Mouse (Mus musculus): ENCODE data around the gene Il10rb. TPM values are rescaled to one million over a fixed set of nuclear protein-coding genes. Genes with fewer than 3 reads are reported as not detected.
A peak's percentile ranks its signal among the peaks of the same experiment; 100 is the strongest.

Gene Il10rb
- polyA plus RNA-seq, 1 experiment from 2014 or later = 9.3 TPM

GRCm38 (mm10) chr16:91363483-91363882, 42.5 kb upstream of the Il10rb start:
- no peaks in the 10 kb centered on the region for H3K9me3 ChIP-seq (ENCODE audit: control insufficient read depth, low read length)
- H3K27ac ChIP-seq (replicated peaks; ENCODE audit: low read depth, low read length) = no peak overlapping the region
- H3K27me3 ChIP-seq (ENCODE audit: control insufficient read depth, insufficient read depth, low read length) = no peaks in the 10 kb centered on the region
- H3K9ac ChIP-seq (replicated peaks; ENCODE audit: low read length) = no peak overlapping the region
- ATAC-seq (ENCODE audit: low FRiP score, low TSS enrichment) (no peak), DNase-seq (peak; percentile 31)
- no peak overlapping the region for H3K4me3 ChIP-seq (replicated peaks; ENCODE audit: low read depth, low read length)
- H3K4me1 ChIP-seq (ENCODE audit: control insufficient read depth, insufficient read depth, low read length) = no peaks in the 10 kb centered on the region
- no peaks in the 10 kb centered on the region for H3K36me3 ChIP-seq (ENCODE audit: control insufficient read depth, insufficient read depth, low read length)
- 32% methylated on average over 3 of the region's 3 CpGs for WGBS
- H3K4me2 ChIP-seq (ENCODE audit: low read length) = no peak overlapping the region

GRCm38 (mm10) chr16:91366567-91366966, 39.4 kb upstream of the Il10rb start:
- no peaks in the 10 kb centered on the region for H3K27me3 ChIP-seq (ENCODE audit: control insufficient read depth, insufficient read depth, low read length)
- ATAC-seq (ENCODE audit: low FRiP score, low TSS enrichment) (no peak), DNase-seq (no peak)
- no peaks in the 10 kb centered on the region for H3K4me1 ChIP-seq (ENCODE audit: control insufficient read depth, insufficient read depth, low read length)
- H3K4me2 ChIP-seq (ENCODE audit: low read length) = no peak overlapping the region
- no peak overlapping the region for H3K4me3 ChIP-seq (replicated peaks; ENCODE audit: low read depth, low read length)
- no peak overlapping the region for H3K9ac ChIP-seq (replicated peaks; ENCODE audit: low read length)
- no peaks in the 10 kb centered on the region for H3K9me3 ChIP-seq (ENCODE audit: control insufficient read depth, low read length)
- H3K27ac ChIP-seq (replicated peaks; ENCODE audit: low read depth, low read length) = no peak overlapping the region
- H3K36me3 ChIP-seq (ENCODE audit: control insufficient read depth, insufficient read depth, low read length) = no peaks in the 10 kb centered on the region

- no peak for DNase-seq
- H3K27ac ChIP-seq (replicated peaks; ENCODE audit: low read depth, low read length) = no peak overlapping the region
- WGBS = 90% methylated on average over 2 of the region's 2 CpGs
- H3K27me3 ChIP-seq (ENCODE audit: control insufficient read depth, insufficient read depth, low read length) = no peaks in the 10 kb centered on the region
- no peak overlapping the region for H3K4me2 ChIP-seq (ENCODE audit: low read length)
- ATAC-seq (ENCODE audit: low FRiP score, low TSS enrichment) = no peak
- H3K9me3 ChIP-seq (ENCODE audit: control insufficient read depth, low read length) = no peaks in the 10 kb centered on the region
- no peak overlapping the region for H3K4me3 ChIP-seq (replicated peaks; ENCODE audit: low read depth, low read length)
- H3K4me1 ChIP-seq (ENCODE audit: control insufficient read depth, insufficient read depth, low read length) = 0 out of 2 replicates have a peak, but pooled peaks cover under 1% of the 10 kb centered on the region
- no peaks in the 10 kb centered on the region for H3K36me3 ChIP-seq (ENCODE audit: control insufficient read depth, insufficient read depth, low read length)
- H3K9ac ChIP-seq (replicated peaks; ENCODE audit: low read length) = no peak overlapping the region
These were observed 38.9 kb upstream of the Il10rb start for GRCm38 (mm10) chr16:91367066-91367465.

- Histone ChIP-seq H3K27me3 (ENCODE audit: control insufficient read depth, insufficient read depth, low read length) (no peaks in the 10 kb centered on the region), H3K9me3 (ENCODE audit: control insufficient read depth, low read length) (no peaks in the 10 kb centered on the region), H3K9ac (replicated peaks; ENCODE audit: low read length) (peak within 1 kb of the TSS; percentile 95), H3K4me3 (replicated peaks; ENCODE audit: low read depth, low read length) (peak within 1 kb of the TSS; percentile 88), H3K27ac (replicated peaks; ENCODE audit: low read depth, low read length) (peak within 1 kb of the TSS; percentile 95), H3K4me2 (ENCODE audit: low read length) (peak within 1 kb of the TSS; percentile 69), H3K4me1 (ENCODE audit: control insufficient read depth, insufficient read depth, low read length) (0 out of 2 replicates have a peak, but pooled peaks cover 9% of the 10 kb centered on the region), H3K36me3 (ENCODE audit: control insufficient read depth, insufficient read depth, low read length) (0 out of 2 replicates have a peak, but pooled peaks cover 2% of the 10 kb centered on the region)
- peak; percentile 91 for ATAC-seq (ENCODE audit: low FRiP score, low TSS enrichment)
- DNase-seq = peak; percentile 88
- WGBS = under 1% methylated on average over 62 of the region's 62 CpGs
These were observed 33.1 kb upstream of the Il10rb start, which contains the start of gene Ifnar2 for GRCm38 (mm10) chr16:91372577-91373472. TSS of gene Ifnar2 (plus strand) at chr16:91372783.

DNA sequence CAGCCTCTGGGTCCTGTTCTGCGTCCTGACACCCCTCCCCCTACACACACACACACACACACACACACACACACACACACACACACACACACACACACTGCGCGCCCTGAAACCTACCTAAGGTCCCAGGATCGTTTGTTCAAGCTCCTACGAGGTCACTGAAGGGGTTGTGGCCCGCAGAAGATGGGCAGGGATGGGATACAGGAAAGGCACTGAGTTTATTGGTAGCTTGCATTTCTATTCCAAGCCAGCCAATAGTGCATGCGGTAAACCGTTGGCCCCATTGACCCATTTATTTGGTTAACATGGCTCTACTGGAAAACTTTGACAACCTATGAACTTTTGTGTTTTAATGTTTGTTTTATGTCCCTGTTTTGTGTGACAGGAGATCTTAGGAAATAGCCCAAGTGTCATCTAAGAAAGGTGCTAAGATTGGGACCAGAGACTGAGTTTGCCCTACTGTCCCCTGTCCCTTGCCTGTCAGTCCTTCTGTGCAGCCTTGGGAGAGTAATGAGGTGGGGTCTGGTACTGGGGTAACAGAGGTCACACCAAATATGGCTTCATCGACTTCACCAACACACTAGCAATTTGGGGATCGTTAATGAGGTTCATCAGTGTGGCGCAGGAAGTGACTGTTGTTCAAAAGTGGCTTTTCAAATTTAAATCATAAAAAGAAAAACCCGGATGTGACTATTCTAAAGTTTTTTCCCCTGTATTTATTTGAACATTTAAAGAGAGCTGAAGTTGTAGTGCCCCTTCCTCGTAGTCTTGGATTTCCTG, 32.3 kb upstream of the Il10rb start:
- Histone ChIP-seq H3K4me3 (replicated peaks; ENCODE audit: low read depth, low read length) (peak overlapping the region; percentile 88), H3K4me1 (ENCODE audit: control insufficient read depth, insufficient read depth, low read length) (0 out of 2 replicates have a peak, but pooled peaks cover 9% of the 10 kb centered on the region), H3K27ac (replicated peaks; ENCODE audit: low read depth, low read length) (peak overlapping the region; percentile 95), H3K4me2 (ENCODE audit: low read length) (peak overlapping the region; percentile 69), H3K9me3 (ENCODE audit: control insufficient read depth, low read length) (no peaks in the 10 kb centered on the region), H3K27me3 (ENCODE audit: control insufficient read depth, insufficient read depth, low read length) (no peaks in the 10 kb centered on the region), H3K36me3 (ENCODE audit: control insufficient read depth, insufficient read depth, low read length) (0 out of 2 replicates have a peak, but pooled peaks cover 2% of the 10 kb centered on the region), H3K9ac (replicated peaks; ENCODE audit: low read length) (peak overlapping the region; percentile 95)
- WGBS = 45% methylated on average over 13 of the region's 13 CpGs
- ATAC-seq (ENCODE audit: low FRiP score, low TSS enrichment) = peak; percentile 2; the same call in 1 of the 2 replicates
- DNase-seq = no peak

DNA sequence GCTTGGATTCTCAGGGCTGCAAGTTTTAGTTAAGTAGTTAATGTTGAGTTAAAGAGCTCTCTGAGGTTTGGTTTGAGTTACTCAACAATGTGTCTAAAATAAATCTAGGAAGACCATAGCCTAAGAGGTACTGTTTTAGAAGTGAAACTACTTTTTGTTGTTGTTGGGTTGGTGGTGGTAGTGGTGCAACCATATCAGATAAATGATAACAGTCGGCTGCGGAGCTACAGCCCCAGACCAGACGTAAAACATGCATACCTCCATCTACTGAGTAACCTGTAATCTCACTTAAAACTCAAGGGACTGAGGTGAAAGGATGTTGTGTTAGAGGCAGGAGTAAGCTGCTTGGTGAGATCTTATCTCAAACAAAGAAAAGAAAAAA, 31.7 kb upstream of the Il10rb start:
- ATAC-seq (ENCODE audit: low FRiP score, low TSS enrichment) (no peak), DNase-seq (no peak)
- Histone ChIP-seq H3K9ac (replicated peaks; ENCODE audit: low read length) (no peak overlapping the region), H3K4me3 (replicated peaks; ENCODE audit: low read depth, low read length) (no peak overlapping the region), H3K36me3 (ENCODE audit: control insufficient read depth, insufficient read depth, low read length) (0 out of 2 replicates have a peak, but pooled peaks cover 2% of the 10 kb centered on the region), H3K27me3 (ENCODE audit: control insufficient read depth, insufficient read depth, low read length) (no peaks in the 10 kb centered on the region), H3K9me3 (ENCODE audit: control insufficient read depth, low read length) (no peaks in the 10 kb centered on the region), H3K4me2 (ENCODE audit: low read length) (no peak overlapping the region), H3K4me1 (ENCODE audit: control insufficient read depth, insufficient read depth, low read length) (0 out of 2 replicates have a peak, but pooled peaks cover 9% of the 10 kb centered on the region), H3K27ac (replicated peaks; ENCODE audit: low read depth, low read length) (no peak overlapping the region)
- 93% methylated on average over 3 of the region's 3 CpGs for WGBS

- Histone ChIP-seq H3K4me1 (ENCODE audit: control insufficient read depth, insufficient read depth, low read length) (0 out of 2 replicates have a peak, but pooled peaks cover 9% of the 10 kb centered on the region), H3K27me3 (ENCODE audit: control insufficient read depth, insufficient read depth, low read length) (no peaks in the 10 kb centered on the region), H3K9ac (replicated peaks; ENCODE audit: low read length) (no peak overlapping the region), H3K4me2 (ENCODE audit: low read length) (no peak overlapping the region), H3K36me3 (ENCODE audit: control insufficient read depth, insufficient read depth, low read length) (0 out of 2 replicates have a peak, but pooled peaks cover 2% of the 10 kb centered on the region), H3K27ac (replicated peaks; ENCODE audit: low read depth, low read length) (no peak overlapping the region), H3K4me3 (replicated peaks; ENCODE audit: low read depth, low read length) (no peak overlapping the region), H3K9me3 (ENCODE audit: control insufficient read depth, low read length) (no peaks in the 10 kb centered on the region)
- ATAC-seq (ENCODE audit: low FRiP score, low TSS enrichment) (no peak), DNase-seq (no peak)
- 93% methylated on average over 10 of the region's 10 CpGs for WGBS
These were observed 29.3 kb upstream of the Il10rb start for GRCm38 (mm10) chr16:91376701-91377100.

DNA sequence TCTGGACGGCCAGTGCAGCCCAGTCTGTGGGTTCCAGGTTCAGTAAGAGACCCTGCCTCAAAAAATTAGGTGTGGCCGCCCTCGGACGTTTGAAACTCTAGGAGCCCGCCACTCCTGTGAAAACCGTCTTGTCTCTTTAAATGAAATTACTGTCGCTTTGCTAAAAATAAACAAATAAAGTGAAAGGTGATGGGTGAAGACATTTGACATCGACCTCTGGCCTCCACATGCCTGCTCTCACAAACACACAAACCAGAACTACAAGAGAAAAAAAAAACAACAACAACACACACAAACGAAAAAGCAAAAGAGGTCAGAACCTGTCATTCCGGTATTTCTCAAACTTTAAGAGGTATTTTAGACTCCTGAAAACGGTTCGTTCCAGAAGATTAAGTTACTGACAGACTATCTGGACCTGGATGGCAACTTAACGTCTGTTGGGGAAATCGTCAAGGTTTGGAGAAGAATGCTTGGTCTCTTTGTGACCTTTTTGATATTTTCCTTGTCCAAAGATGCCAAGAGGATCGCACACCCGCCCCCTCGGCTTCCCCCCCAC, 27.5 kb upstream of the Il10rb start:
- H3K9me3 ChIP-seq (ENCODE audit: control insufficient read depth, low read length) = no peaks in the 10 kb centered on the region
- H3K36me3 ChIP-seq (ENCODE audit: control insufficient read depth, insufficient read depth, low read length) = 0 out of 2 replicates have a peak, but pooled peaks cover 2% of the 10 kb centered on the region
- no peak overlapping the region for H3K4me2 ChIP-seq (ENCODE audit: low read length)
- H3K4me1 ChIP-seq (ENCODE audit: control insufficient read depth, insufficient read depth, low read length) = 0 out of 2 replicates have a peak, but pooled peaks cover 4% of the 10 kb centered on the region
- H3K27ac ChIP-seq (replicated peaks; ENCODE audit: low read depth, low read length) = no peak overlapping the region
- DNase-seq (no peak), ATAC-seq (ENCODE audit: low FRiP score, low TSS enrichment) (no peak)
- no peak overlapping the region for H3K9ac ChIP-seq (replicated peaks; ENCODE audit: low read length)
- no peak overlapping the region for H3K4me3 ChIP-seq (replicated peaks; ENCODE audit: low read depth, low read length)
- H3K27me3 ChIP-seq (ENCODE audit: control insufficient read depth, insufficient read depth, low read length) = no peaks in the 10 kb centered on the region
- WGBS = 68% methylated on average over 17 of the region's 17 CpGs

All from midbrain, embryonic 14.5 days (tissue).